In the genomic region with DNA sequence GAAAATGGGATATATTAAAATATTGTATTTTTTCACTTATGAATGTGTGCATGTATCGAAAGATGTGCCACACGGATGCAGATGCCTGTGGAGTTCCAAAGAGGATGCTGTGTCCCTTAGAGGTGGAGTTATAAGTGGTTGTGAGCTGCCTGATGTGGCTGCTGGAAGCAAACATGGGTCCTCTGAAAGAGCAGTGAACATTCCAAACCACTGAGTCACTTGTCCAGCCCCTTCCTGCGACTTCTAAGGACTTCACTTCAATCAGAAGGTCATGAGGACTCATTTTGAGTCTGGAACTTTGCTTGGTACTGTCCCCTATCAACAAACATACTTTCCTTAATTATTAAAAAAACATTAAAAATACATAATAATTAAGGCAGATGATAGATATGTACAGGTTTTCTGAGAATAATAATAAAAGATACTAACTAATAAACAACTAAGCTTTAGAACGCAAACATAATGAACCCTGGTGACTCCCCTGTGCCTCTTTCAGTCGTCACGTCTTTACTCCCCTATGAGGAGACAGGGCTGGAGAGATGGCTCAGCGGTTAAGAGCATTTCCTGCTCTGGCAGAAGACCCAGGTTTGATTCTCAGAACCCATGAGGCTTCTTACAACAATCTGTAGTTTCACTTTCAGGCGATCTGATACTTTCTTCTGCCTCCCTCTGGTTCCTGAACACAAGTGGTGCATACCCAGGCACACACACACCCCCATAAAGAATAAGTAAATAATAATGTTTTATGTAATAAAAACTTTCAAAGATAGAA, we compare ENCODE assay signal across 24 mouse cellular contexts. TPM values are rescaled to one million over a fixed set of nuclear protein-coding genes. Genes with fewer than 3 reads are reported as not detected.
DNase-seq lines count a peak whose midpoint lies in the region; ATAC-seq and TF ChIP-seq lines count a peak whose summit lies in the region.
"Had no signal": no experiment of that assay in that cellular context is flagged by ENCODE, and none has a peak within 500 bp of the region (broad histone marks: within the 10 kb centered on the region; RNA-seq: fewer than 3 reads in every experiment).

No protein-coding gene starts in this region.

- TF ChIP-seq POLR2A in MEL (IDR thresholded peaks at IDR 0.05; ENCODE audit: control insufficient read depth in 1 of 2, insufficient read depth in 1 of 2, low read depth in 1 of 2, low read length in 2 of 2, poor library complexity in 1 of 2): no peak

- peak; percentile 79 for DNase-seq in 3T3-L1 (ENCODE audit: low read depth, low spot score)
- peak; percentile 70 for DNase-seq in MEL (ENCODE audit: low read depth, low spot score)
- DNase-seq in thymus, postnatal 10 days (ENCODE audit: low spot score in 2 of 2): peak; percentile 14 to 45
- DNase-seq in testis, postnatal 14 days (ENCODE audit: low spot score): no peak
- no peak for DNase-seq in heart, postnatal 36 days
- no peak for DNase-seq in heart, embryonic 10.5 days (ENCODE audit: low spot score)
- DNase-seq in layer of hippocampus, adult 18-20 months (ENCODE audit: low spot score in 2 of 2): no peak
- DNase-seq: adrenal gland, postnatal 25 days; cerebellum, adult 8-10 months; gastrocnemius, postnatal 36 days; kidney, adult 18-20 months; kidney, postnatal 25 days had no signal

- TF ChIP-seq CTCF in MEL (IDR thresholded peaks at IDR 0.05 in 2 of 3, conservative IDR thresholded peaks at IDR 0.05 in 1 of 3; ENCODE audit: control insufficient read depth in 1 of 3, insufficient read depth in 1 of 3, low read depth in 2 of 3, low read length in 3 of 3, poor library complexity in 1 of 3, severe bottlenecking in 1 of 3): no peak

- intact Hi-C loops in heart, postnatal 36 days (cut with DNase I): no loop called here

- peak overlapping the region; percentile 45 for H3K9ac ChIP-seq in MEL (ENCODE audit: control insufficient read depth, low read depth, low read length, poor library complexity, severe bottlenecking)
- H3K9ac ChIP-seq: embryonic facial prominence, embryonic 15.5 days; hindbrain, embryonic 12.5 days; lung, embryonic 15.5 days had no signal

- no peak for TF ChIP-seq RAD21 in MEL (IDR thresholded peaks at IDR 0.05; ENCODE audit: low read depth, low read length)

- peaks cover 0 to 6% of the 10 kb centered on the region in 2 experiments; a peak in 2 of 4 replicates for H3K36me3 ChIP-seq in MEL (ENCODE audit: control insufficient read depth in 1 of 2, insufficient read depth in 2 of 2, low read length in 2 of 2)
- H3K36me3 ChIP-seq in heart, embryonic 10.5 days: no peaks in the 10 kb centered on the region
- H3K36me3 ChIP-seq: embryonic facial prominence, embryonic 15.5 days; hindbrain, embryonic 12.5 days; lung, embryonic 15.5 days; midbrain, embryonic 10.5 days had no signal

- peak; percentile 100 for ATAC-seq in inflammation-experienced regulatory T-cells, adult 6 months

- peak overlapping the region; percentile 54 to 57 for H3K4me3 ChIP-seq in MEL (ENCODE audit: control insufficient read depth in 1 of 2, insufficient read depth in 1 of 2, low read depth in 2 of 2, low read length in 2 of 2)
- H3K4me3 ChIP-seq in heart, embryonic 10.5 days: no peak overlapping the region
- H3K4me3 ChIP-seq: embryonic facial prominence, embryonic 15.5 days; hindbrain, embryonic 12.5 days; lung, embryonic 15.5 days; midbrain, embryonic 10.5 days had no signal

- H3K4me1 ChIP-seq in MEL (ENCODE audit: control insufficient read depth in 1 of 2, insufficient read depth in 2 of 2, low read length in 2 of 2): peaks cover 4 to 5% of the 10 kb centered on the region in 2 experiments; a peak in 3 of 4 replicates
- H3K4me1 ChIP-seq in heart, embryonic 10.5 days: no peaks in the 10 kb centered on the region
- H3K4me1 ChIP-seq: embryonic facial prominence, embryonic 15.5 days; hindbrain, embryonic 12.5 days; lung, embryonic 15.5 days; midbrain, embryonic 10.5 days had no signal

- 68% methylated on average over 8 of the region's 8 CpGs for WGBS in heart, embryonic 10.5 days

- H3K27ac ChIP-seq in MEL (ENCODE audit: control insufficient read depth, low read depth, low read length): no peak overlapping the region
- no peak overlapping the region for H3K27ac ChIP-seq in heart, embryonic 10.5 days
- H3K27ac ChIP-seq: embryonic facial prominence, embryonic 15.5 days; hindbrain, embryonic 12.5 days; lung, embryonic 15.5 days; midbrain, embryonic 10.5 days had no signal

- TF ChIP-seq EP300 in MEL (IDR thresholded peaks at IDR 0.05; ENCODE audit: low read depth in 1 of 2, low read length in 2 of 2): no peak

- no peaks in the 10 kb centered on the region for H3K9me3 ChIP-seq in MEL (replicated peaks; ENCODE audit: insufficient read depth, low read length)
- H3K9me3 ChIP-seq in heart, embryonic 10.5 days: no peaks in the 10 kb centered on the region
- H3K9me3 ChIP-seq: embryonic facial prominence, embryonic 15.5 days; hindbrain, embryonic 12.5 days; lung, embryonic 15.5 days; midbrain, embryonic 10.5 days had no signal

- H3K27me3 ChIP-seq in MEL (ENCODE audit: control insufficient read depth in 1 of 2, insufficient read depth in 2 of 2, low read length in 2 of 2): peaks cover 0 to 2% of the 10 kb centered on the region in 2 experiments; a peak in 3 of 4 replicates
- H3K27me3 ChIP-seq in heart, embryonic 10.5 days (ENCODE audit: insufficient read depth, poor library complexity, severe bottlenecking): no peaks in the 10 kb centered on the region
- H3K27me3 ChIP-seq: embryonic facial prominence, embryonic 15.5 days; hindbrain, embryonic 12.5 days; lung, embryonic 15.5 days had no signal

- no peaks in the 10 kb centered on the region for H3K79me2 ChIP-seq in MEL (ENCODE audit: control insufficient read depth, insufficient read depth, low read length, poor library complexity)

TF ChIP-seq in MEL, 35 proteins besides CTCF, POLR2A, EP300 and RAD21:
- 0 out of 2 replicates have a peak, but pooled peaks have one; percentile 23 for TF ChIP-seq RCOR1 (IDR thresholded peaks at IDR 0.05; ENCODE audit: low read depth, low read length)
- TF ChIP-seq CHD1 (IDR thresholded peaks at IDR 0.05; ENCODE audit: low read depth, low read length): no peak
- no peak for TF ChIP-seq SMC3 (IDR thresholded peaks at IDR 0.05; ENCODE audit: low read depth, low read length)
- TF ChIP-seq TBP (IDR thresholded peaks at IDR 0.05; ENCODE audit: low read depth, low read length): peak; percentile 91

RNA-seq across cellular contexts. Expression of a gene that starts 5.8 kb away (rescaled TPM):
- 0.58 and 0.72 TPM in 2 replicates for total RNA-seq in MEL (2012; rRNA removed)
- polyA plus RNA-seq in MEL (2012; ENCODE audit: insufficient read depth in 1 of 2, insufficient read length in 2 of 2, low read depth in 1 of 2, low replicate concordance in 2 of 2, missing spikeins in 1 of 2): under 1 TPM in 1 of 2 experiments, not detected in 1; 0.84 TPM
- polyA plus RNA-seq in inflammation-experienced regulatory T-cells, adult 6 months (2017; shearing (Covaris generic)): under 1 TPM in 2 of 3 experiments, not detected in 1; 0.22 to 0.40 TPM
- not detected for total RNA-seq in heart, postnatal 36 days (2021)
- polyA plus RNA-seq in heart, embryonic 10.5 days (2016; fragmentation: Nextera tagmentation; extraction: Ambion mirVana): 0.05 TPM in 1 of 2 replicates, not detected in the other
- total RNA-seq in layer of hippocampus, adult 18-20 months (2021): not detected
- total RNA-seq: adrenal gland, postnatal 25 days; gastrocnemius, postnatal 36 days; left cerebral cortex, postnatal 25 days had no signal
- polyA plus RNA-seq: forebrain, embryonic 11.5 days; hindbrain, embryonic 12.5 days; liver, adult 2 months; lung, embryonic 15.5 days; midbrain, embryonic 10.5 days; small intestine, adult 2 months; stomach, embryonic 16.5 days had no signal

RNA-seq across cellular contexts. Expression of a gene that starts 5.8 kb away (rescaled TPM):
- not detected in 2 replicates for total RNA-seq in MEL (2012; rRNA removed)
- not detected for polyA plus RNA-seq in MEL (2012; ENCODE audit: insufficient read depth in 1 of 2, insufficient read length in 2 of 2, low read depth in 1 of 2, low replicate concordance in 2 of 2, missing spikeins in 1 of 2)
- polyA plus RNA-seq in inflammation-experienced regulatory T-cells, adult 6 months (2017; shearing (Covaris generic)): not detected
- not detected for total RNA-seq in heart, postnatal 36 days (2021)
- not detected in 2 replicates for polyA plus RNA-seq in heart, embryonic 10.5 days (2016; fragmentation: Nextera tagmentation; extraction: Ambion mirVana)
- not detected for total RNA-seq in layer of hippocampus, adult 18-20 months (2021)
- total RNA-seq: adrenal gland, postnatal 25 days; gastrocnemius, postnatal 36 days; layer of hippocampus, postnatal 14 days; left cerebral cortex, postnatal 25 days; liver, adult 2 months had no signal
- polyA plus RNA-seq: embryonic facial prominence, embryonic 15.5 days; forebrain, embryonic 11.5 days; heart, embryonic 16.5 days; hindbrain, embryonic 12.5 days; liver, adult 2 months; lung, embryonic 15.5 days; midbrain, embryonic 10.5 days; small intestine, adult 2 months; stomach, embryonic 16.5 days had no signal

RNA-seq across cellular contexts. Expression of a gene that starts 19.7 kb away (rescaled TPM):
- total RNA-seq in MEL (2012; rRNA removed): not detected in 2 replicates
- under 1 TPM in 1 of 2 experiments, not detected in 1; 0.04 TPM for polyA plus RNA-seq in MEL (2012; ENCODE audit: insufficient read depth in 1 of 2, insufficient read length in 2 of 2, low read depth in 1 of 2, low replicate concordance in 2 of 2, missing spikeins in 1 of 2)
- polyA plus RNA-seq in inflammation-experienced regulatory T-cells, adult 6 months (2017; shearing (Covaris generic)): under 1 TPM in 2 of 3 experiments, not detected in 1; 0.26 to 0.33 TPM
- total RNA-seq in heart, postnatal 36 days (2021): under 1 TPM in 1 of 2 experiments, not detected in 1; 0.14 TPM
- 0.11 TPM in 1 of 2 replicates, not detected in the other for polyA plus RNA-seq in heart, embryonic 10.5 days (2016; fragmentation: Nextera tagmentation; extraction: Ambion mirVana)
- total RNA-seq in layer of hippocampus, adult 18-20 months (2021): not detected
- total RNA-seq: adrenal gland, postnatal 25 days; gastrocnemius, postnatal 36 days; layer of hippocampus, postnatal 14 days; left cerebral cortex, postnatal 25 days had no signal
- polyA plus RNA-seq: embryonic facial prominence, embryonic 15.5 days; forebrain, embryonic 11.5 days; heart, embryonic 16.5 days; hindbrain, embryonic 12.5 days; lung, embryonic 15.5 days; midbrain, embryonic 10.5 days had no signal

RNA-seq across cellular contexts. Expression of a gene that starts 32.8 kb away (rescaled TPM):
- total RNA-seq in MEL (2012; rRNA removed): 108 and 135 TPM in 2 replicates
- polyA plus RNA-seq in MEL (2012; ENCODE audit: insufficient read depth in 1 of 2, insufficient read length in 2 of 2, low read depth in 1 of 2, low replicate concordance in 2 of 2, missing spikeins in 1 of 2): 1,000 to 10,000 TPM in 1 of 2 experiments, 100 to 1,000 TPM in 1; 229 to 1,161 TPM
- over 10,000 TPM in 1 of 3 experiments, 1,000 to 10,000 TPM in 2; 8,524 to 10,037 (median 9,865) TPM for polyA plus RNA-seq in inflammation-experienced regulatory T-cells, adult 6 months (2017; shearing (Covaris generic))
- 100 to 1,000 TPM; 162 to 248 TPM for total RNA-seq in heart, postnatal 36 days (2021)
- polyA plus RNA-seq in heart, embryonic 10.5 days (2016; fragmentation: Nextera tagmentation; extraction: Ambion mirVana): 143 and 154 TPM in 2 replicates
- total RNA-seq in layer of hippocampus, adult 18-20 months (2021): 100 to 1,000 TPM; 114 to 128 TPM

RNA-seq across cellular contexts. Expression of a gene that starts 54.3 kb away (rescaled TPM):
- 39.6 and 41.1 TPM in 2 replicates for total RNA-seq in MEL (2012; rRNA removed)
- polyA plus RNA-seq in MEL (2012; ENCODE audit: insufficient read depth in 1 of 2, insufficient read length in 2 of 2, low read depth in 1 of 2, low replicate concordance in 2 of 2, missing spikeins in 1 of 2): 10 to 100 TPM in 1 of 2 experiments, not detected in 1; 61.7 TPM
- 1 to 10 TPM; 3.5 to 8.4 (median 4.3) TPM for polyA plus RNA-seq in inflammation-experienced regulatory T-cells, adult 6 months (2017; shearing (Covaris generic))
- total RNA-seq in heart, postnatal 36 days (2021): 100 to 1,000 TPM; 162 to 168 TPM
- polyA plus RNA-seq in heart, embryonic 10.5 days (2016; fragmentation: Nextera tagmentation; extraction: Ambion mirVana): 40.8 and 41.3 TPM in 2 replicates
- total RNA-seq in layer of hippocampus, adult 18-20 months (2021): 10 to 100 TPM; 20.2 to 20.9 TPM

Comparison
In these comparisons a context has a peak if more than half of its experiments do, and no peak if none do; other contexts are left out.
1. DNase-seq: peak in 3T3-L1 (single experiment), MEL (single experiment) and thymus, postnatal 10 days (2 of 2); none in testis, postnatal 14 days (single experiment), heart, postnatal 36 days (0 of 2), heart, embryonic 10.5 days (single experiment) and layer of hippocampus, adult 18-20 months (0 of 2).